Mouse (Mus musculus): ENCODE measurements around the gene Ahdc1.

Ahdc1 gene

DNA sequence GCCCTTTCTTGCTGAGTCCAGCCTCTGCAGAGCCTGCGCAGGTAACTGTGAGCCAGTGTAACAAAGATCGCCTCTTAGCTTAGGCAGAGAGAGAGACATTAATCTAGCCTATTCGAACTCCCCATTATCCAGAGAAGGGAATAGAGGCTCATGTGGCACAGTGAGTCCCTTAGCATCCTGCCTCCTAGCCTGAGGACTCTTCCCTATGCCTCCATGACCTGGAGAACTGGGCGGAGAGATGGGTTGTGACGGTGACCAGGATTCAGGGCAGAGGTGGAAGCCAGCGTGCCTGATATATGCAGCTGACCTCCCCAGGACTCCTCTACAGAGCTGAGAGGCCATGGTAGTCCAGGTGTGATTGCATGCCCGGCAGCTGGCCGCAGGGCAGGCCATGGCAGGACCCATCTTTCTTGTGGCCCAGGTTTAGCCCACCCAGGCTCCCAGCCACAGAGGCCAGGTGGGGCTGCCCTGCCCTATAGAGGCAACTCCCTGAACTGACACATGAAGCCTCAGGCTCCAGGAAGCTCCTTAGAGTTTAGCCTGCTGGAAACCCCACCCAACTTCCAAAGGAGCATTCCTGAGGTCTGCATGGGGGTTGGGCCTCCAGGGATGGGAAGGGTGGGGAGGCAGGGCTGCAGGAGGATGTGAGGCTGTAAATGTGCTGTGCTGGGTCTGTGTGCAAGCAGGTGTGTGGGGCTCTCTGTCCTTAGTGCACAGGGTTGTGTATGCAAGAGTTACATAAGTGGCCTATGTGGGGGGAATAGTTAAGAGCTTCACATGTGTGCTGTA is 44.3 kb downstream of the Ahdc1 start:
- DNase-seq (ENCODE audit: low spot score): no peak

DNA sequence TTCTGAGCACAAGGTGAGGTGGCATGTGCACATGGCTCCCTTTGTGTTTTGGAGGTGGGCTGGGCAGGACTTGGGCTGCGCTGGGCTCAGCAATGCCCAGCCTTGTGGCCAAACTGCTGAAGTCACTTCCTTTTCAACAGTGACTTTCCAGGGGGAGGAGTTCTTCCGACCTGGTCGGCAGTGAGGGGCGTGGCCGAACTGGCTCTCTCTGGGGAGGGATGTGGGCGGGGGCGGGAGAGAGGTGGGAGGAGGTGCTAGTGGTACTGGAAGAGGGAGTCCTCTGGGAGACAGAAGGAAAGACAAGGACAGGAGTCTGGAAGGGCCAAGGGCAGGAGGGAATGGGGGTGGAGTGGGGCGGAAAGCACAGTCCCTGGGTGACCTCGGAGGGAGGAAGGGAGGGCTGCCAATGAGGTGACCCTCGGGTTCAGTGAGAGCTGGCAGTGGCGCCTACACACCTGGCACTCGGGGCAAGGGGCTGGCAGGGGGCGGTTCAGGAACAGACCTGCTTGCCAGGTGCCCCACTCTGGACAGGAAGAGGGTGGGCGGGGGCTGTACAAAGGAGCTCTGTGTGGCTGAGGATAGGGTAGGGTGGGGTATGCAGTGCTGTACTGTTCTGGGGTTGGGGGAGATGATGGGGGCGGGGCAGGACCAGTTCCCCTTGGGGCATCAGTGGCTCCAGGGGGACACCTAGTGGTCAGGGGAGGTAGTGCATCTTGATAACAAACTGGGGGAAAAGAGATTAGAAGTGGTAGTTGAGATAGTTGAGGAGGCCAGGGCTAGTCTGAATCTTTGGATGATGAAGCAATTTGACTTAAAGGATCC is 45.2 kb downstream of the Ahdc1 start:
- DNase-seq (ENCODE audit: low spot score): peak; percentile 70

DNA sequence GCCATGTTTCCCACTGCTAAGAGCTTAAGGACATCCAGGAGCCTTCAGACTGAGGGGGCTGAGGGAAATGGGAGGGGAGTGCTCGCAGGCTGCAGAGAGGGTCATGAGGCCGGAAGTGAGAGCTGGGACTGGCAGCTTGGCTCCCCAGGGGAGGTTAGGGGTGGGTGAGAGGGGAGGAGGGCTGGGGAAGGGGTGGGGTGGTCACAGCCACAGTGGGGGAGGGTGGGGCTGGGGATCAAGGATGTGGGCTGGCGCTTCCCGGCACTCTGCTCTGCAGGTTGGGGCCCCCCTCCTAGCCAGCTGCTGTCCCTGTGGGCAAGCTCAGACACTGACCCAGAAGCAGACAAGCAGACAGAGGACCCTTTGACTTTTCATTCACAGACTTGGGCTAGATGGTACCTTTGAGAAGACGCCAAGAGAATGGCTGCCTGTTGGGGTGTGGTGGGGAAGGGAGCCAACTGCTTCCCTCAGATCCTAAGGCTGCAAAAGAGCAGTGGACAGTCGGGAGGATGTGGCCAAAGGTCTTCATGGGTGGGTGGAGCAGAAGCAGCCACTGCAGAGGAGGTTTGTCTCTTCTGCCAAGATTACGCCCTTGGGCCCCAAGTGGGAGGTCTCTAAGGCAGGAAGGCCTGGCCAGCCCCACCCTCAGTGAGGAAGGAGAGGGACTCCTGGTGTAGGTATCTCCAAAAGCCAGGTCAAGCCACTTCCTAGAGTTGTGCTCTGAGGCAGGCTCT is 46.5 kb downstream of the Ahdc1 start:
- peak; percentile 73 for DNase-seq (ENCODE audit: low spot score)

DNA sequence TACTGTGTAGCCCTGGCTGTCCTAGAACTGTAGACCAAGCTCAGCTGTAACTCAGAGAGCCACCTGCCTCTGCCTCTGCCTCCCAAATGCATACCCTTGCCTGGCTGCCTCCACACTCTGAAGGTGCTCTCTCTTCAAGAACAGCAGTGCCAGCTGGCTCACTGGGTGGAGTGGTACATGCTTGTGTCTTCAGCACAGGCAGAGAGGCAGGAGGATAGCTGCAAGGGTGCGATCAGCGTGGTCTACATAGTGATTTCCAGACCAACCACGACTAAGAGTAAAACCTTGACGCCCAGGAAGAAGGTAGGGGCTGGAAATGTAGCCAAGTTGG is 47.0 kb downstream of the Ahdc1 start:
- no peak for DNase-seq (ENCODE audit: low spot score)

DNA sequence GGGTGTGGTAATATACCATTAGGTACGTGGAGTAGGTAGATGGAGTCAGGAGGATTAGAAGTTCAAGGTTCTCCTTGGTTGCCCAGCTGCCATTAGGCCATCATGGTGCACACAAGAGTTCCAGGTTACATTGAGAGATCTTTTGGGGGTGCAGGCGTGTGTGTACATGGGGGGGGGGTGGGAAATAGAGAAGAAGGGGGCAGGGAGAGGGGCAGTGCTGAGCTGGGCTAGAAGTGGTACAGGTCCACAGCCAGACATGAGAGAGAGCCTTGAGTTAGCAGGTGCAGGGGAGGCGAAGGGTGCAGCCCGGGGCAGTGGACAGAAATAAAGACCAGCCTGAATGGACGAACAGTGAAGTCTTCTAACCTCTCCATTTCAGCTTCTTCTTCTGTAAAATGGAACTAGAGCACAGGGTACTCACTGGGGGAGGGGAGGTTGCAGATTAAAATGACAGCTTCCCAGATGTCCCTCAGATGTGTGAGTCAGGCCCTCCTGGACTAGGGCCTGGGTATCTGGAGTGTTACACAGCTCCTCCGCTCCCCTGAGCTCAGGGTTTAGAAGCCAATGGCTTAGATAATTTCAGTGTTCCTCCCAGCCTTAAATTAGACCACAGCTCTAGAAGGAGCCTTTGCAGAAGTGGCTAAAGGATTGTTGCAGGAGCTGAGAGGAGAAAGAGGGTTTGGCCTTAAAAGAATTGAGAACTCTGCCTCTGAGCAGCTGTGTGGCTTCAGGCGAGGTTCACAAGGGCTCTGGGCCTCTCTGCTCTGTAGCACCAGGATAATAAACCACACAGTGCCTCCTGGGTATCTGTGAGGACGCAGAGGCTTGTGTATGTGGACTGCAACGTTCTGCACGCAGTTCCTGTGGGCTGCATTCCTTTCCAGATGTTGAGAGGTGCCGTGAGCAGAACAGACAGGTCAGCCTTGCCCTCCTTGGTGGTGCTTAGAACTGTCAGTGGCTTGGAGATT is 47.7 kb downstream of the Ahdc1 start:
- DNase-seq (ENCODE audit: low spot score): peak; percentile 43

DNA sequence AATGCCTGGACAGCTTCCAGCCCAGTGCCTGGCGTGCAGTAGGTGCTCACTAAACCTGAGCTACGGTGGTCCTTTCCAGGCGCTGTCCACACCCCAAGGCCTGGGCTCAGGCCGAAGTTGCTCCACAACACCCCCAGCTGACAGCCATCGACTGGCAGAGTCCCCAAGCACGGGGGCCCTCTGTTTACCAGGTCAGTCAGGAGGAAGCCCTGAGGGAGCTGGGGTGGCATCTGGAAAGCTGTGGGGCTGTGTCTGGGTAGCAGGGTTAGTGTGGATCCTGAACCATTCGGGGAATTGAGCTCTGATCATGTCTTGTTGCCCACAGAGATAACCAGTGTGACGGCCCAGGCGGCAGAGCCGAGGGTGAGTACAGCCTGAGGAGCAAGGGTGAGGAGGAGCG is 49.6 kb downstream of the Ahdc1 start:
- DNase-seq (ENCODE audit: low spot score): no peak

DNA sequence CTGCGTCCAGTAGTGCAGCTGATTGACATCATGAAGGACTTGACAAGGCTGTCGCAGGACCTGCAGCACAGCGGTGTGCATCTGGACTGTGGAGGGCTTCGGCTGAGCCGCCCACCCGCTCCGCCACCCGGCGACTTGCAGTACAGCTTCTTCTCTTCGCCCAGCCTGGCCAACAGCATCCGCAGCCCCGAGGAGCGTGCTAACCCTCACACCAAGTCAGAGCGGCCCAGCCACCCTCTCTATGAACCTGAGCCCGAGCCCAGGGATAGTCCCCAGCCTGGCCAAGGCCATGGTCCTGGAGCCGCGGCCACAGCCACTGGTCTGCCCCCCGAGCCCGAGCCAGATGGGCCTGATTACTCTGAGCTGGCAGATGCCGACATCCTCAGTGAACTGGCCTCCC is 50.7 kb downstream of the Ahdc1 start:
- DNase-seq (ENCODE audit: low spot score): no peak

DNA sequence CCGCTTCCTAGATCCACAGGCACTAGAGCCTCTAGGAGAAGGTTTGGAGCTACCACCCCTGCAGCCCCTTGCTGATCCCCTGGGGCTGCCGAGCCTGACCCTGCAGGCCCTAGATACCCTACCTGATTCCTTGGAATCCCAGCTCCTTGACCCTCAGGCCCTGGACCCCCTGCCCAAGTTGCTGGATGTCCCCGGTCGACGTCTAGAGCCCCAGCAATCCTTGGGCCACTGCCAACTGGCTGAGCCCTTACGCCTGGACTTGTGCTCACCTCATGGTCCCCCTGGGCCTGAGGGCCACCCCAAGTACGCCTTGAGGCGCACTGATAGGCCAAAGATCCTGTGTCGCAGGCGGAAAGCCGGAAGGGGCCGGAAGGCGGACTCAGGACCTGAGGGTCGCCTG is 51.2 kb downstream of the Ahdc1 start:
- DNase-seq (ENCODE audit: low spot score): no peak

DNA sequence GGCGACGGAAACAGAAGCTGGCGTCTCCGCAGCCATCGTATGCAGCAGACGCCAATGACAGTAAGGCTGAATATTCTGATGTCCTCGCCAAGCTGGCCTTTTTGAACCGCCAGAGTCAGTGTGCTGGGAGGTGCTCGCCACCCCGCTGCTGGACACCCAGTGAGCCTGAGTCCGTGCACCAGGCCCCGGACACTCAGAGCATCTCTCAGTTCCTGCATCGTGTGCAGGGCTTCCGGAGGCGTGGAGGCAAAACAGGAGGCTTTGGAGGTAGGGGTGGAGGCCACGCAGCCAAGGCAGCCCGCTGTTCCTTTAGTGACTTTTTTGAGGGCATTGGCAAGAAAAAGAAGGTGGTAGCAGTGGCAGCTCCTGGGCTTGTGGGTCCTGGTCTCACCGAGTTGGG is 52.1 kb downstream of the Ahdc1 start:
- DNase-seq (ENCODE audit: low spot score): no peak

DNA sequence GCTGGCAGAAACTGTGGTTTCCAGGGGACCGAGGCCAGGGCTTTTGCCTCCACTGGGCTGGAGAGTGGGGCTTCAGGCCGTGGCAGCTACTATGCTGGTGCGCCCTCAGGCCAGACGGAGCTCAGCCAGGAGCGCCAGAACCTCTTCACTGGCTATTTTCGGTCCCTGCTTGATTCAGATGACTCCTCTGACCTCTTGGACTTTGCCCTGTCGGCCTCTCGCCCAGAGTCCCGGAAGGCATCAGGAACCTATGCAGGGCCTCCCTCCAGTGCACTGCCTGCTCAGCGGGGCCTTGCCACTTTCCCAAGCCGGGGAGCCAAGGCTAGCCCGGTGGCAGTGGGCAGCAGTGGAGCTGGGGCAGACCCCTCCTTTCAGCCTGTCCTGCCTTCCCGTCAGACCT is 52.7 kb downstream of the Ahdc1 start:
- DNase-seq (ENCODE audit: low spot score): no peak

DNA sequence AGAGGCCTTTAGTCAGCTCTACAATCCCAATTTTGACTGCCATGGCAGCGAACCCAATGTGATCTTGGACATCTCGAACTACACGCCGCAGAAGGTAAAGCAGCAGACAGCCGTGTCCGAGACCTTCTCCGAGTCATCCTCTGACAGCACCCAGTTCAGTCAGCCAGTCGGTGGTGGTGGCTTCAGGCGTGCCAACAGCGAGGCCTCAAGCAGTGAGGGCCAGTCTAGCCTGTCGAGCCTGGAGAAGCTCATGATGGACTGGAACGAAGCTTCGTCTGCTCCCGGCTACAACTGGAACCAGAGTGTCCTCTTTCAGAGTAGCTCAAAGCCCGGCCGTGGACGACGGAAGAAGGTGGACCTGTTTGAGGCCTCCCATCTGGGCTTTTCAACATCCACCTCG is 53.7 kb downstream of the Ahdc1 start:
- DNase-seq (ENCODE audit: low spot score): no peak

DNA sequence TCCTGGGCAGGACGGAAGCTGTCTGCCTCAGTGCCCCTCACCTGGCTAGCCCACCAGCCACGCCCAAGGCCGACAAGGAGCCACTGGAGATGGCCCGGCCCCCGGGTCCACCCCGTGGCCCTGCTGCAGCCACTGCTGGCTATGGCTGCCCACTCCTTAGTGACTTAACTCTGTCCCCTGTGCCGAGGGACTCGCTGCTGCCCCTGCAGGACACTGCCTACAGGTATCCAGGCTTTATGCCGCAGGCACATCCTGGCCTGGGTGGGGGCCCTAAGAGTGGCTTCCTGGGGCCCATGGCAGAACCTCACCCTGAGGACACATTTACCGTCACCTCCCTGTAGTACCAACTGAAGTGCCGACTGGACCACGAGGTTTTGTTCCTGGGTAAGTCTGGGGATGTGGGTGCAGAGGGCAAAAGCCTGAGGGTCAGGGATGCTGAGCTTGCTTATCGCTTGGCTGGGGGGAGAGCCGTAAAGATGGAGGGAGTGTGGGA is 54.9 kb downstream of the Ahdc1 start:
- no peak for DNase-seq (ENCODE audit: low spot score)

DNA sequence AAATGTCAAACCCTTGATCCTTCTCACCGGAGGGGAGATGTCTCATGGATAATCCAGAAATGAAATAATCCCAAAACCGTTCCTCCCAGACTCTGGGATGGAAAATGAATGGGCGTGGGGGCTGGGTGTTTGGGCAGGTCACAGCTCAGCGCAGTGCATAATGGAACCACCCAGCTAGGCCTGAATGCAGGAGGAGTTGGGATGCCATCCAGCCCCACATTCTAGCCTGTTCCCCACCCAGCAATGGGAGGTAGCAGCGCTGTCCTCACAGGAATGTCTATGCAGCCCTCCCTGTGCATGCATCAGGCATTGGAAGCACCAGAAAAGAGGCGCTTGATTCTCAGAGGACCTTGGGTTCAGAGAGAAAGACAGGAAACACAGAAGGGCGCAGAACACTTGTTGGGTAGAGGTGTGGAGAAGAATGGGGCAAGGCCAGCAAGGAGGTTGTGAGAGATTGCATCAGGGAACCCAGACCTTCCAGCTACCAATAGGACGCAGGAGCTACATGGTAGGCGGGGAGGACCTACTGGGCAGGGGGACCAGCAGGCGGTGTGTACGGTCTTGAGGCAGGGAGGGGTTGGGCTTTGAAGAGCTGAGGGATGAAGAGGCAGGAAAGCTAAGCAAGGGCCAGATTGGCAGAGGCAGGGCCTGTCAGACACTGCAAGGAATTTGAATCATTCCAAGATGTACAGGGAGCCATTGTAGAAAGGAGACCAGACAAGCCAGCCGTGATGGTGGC is 57.5 kb downstream of the Ahdc1 start:
- DNase-seq (ENCODE audit: low spot score): no peak

DNA sequence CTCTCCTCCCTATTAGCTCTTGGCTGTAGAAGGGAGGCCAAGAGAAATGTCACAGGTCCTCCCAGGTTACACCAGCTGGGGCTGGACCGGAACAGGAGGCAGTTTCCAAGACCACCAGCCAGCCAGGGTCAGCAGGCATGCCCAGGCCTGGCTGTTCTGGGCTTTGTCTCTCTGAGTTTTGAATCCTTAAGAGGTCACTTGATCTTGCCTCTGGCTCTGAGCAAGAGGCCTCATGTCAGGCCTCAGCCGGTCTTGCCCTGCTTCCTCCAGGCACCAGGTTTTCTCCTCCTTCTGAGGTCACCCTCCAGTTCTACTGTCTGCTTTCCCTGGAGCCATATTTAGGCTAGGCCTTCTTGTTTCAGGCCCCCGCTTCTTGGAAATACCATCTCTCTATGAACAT is 59.3 kb downstream of the Ahdc1 start:
- DNase-seq (ENCODE audit: low spot score): peak; percentile 60

DNA sequence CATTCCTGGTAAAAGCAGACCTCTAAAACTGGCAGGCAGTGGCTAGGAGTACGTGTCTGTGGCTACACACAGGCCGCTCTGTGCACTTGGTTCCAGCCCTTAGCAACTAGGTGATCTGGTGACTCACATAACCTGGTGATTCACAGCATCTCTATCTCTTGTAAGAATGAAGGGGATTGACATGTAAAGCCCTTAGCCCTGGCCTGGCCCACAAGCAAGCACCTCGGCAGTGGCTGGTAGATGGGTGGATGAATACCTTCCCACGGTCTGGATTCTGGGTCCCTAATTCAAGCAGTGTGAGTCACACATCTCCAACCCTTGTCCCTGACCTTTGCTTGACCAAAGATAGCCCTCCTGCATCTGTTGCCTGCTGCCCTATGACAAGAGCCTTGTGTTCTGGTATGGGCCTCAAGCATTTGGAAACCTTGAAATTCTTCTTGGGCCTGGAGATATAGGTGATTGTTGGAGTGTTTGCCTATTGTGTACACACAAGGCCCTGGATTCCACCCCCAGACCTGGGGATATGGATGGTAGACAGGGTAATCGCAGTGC is 59.8 kb downstream of the Ahdc1 start:
- no peak for DNase-seq (ENCODE audit: low spot score)

DNA sequence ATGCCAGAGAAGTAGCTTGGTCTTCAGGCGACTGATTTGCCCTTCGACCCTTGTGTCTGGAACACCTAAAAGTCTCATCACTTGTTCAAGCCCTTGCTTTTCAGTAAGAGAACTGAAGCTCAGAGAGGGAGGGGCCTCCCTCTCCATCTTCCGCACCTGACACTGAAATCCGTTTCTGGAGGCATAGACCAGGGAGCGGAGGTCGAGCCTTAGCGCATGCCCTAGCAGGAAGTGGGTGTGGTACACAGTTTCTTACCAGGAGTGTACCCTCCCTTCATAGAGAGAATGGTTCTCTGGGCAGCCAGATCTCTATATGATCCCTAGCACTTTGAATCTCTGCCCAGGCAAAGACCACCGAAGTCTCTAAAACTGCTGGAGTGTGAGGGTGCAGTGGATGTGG is 62.1 kb downstream of the Ahdc1 start:
- DNase-seq (ENCODE audit: low spot score): no peak

DNA sequence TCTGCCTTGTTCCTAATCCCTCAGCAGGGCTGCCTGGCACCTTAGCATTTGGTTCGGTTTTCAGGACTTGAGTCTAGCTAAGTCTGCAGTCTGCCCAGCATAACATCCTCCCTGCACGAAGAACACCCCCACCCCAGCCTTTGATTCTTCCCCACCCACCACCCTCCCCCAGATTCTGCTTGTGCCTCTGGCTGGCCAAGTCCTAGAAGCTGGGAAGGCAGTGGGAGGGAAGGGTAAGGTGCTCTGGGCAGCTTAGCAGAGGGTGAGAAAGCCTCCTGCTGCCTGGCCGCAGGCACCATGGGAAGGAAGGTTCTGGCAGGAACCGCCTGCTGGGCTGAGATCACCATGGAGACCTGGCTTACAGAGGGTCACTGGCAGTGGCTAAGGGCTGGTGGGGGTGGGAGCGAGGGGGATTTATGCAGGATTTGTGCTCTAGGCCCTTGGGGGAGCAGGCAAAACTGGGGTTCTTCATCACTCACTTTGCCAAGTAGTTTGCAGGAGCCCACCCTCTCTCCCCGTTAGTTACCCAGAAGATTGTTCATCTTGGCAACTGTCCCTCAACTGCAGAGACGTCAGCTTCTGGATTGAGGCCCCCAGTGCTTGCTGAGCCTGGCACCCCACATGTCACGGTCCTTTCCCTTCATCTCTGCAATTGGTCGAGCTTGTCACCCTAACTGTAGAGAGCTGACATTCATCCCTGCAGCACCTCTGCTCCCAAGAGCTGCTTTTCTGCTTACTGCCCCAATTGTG is 63.2 kb downstream of the Ahdc1 start:
- no peak for DNase-seq (ENCODE audit: low spot score)

DNA sequence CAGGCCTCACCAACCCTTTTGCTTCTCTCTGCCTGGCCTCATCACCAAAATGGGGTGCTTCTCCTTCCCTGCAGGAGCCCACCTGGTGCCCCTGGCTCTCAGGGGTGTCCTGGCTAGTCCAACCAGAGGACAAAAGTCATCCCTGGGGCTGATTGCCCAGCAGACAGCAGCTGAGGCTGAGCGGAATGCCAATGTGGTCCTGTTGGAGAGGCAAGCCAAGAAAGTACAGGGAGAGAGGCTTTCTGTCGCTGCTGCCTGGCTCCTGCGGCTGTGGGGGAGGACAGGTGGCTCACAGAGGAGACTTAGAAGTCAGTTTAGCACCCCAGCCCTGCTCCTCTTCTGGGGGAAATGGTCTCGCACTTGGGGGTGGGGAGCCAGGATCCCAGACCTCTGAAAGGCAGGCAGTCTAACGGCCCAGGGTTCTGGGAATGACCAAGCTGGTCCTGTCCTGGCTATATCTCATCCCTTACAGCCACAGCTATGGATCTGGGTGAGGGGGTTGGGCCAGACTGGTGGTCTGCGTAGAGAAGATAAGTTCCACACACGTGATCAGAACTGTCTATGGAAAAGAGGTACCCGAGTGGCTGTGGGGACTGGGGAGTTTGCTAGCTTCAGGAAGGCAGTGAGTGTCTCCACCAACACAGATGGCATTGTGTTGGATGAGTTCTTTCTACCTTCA is 64.0 kb downstream of the Ahdc1 start:
- DNase-seq (ENCODE audit: low spot score): no peak

DNA sequence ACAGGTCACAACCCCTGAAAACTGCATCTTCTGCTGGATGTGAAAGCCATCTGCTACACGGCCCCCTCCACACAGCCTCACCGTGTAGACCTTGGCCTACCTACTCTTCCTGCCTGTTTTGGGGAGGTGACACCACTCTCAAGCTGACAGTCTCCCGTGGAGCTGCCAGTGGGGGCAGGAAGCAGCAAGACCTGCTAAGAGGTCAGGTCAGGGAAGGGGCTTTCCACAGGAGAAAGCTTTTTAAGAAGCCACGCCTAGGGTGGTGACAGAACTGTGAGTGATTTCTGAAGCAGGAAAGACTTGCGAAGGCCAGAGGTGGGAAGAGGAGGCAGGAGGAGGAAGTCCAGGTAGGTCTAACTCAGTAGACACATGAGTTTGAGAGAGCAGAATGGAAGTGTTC is 67.9 kb downstream of the Ahdc1 start:
- no peak for DNase-seq (ENCODE audit: low spot score)

Measured in adipocyte (in vitro differentiated cells).